Mouse (Mus musculus) granulocyte monocyte progenitor cell, adult 5-6 weeks (primary cell): ENCODE data around the gene Ppp1r14c. TPM values are rescaled to one million over a fixed set of nuclear protein-coding genes. Genes with fewer than 3 reads are reported as not detected.

Experiments used
- total RNA-seq, 2 experiments: library from RNA; stranded (forward) in 1 of 2; stranded (reverse) in 1 of 2; fragments of 200-712, 200-1000 nt in 1 of 2; fragments of >200 nt in 1 of 2; fragmentation: Nextera tagmentation in 1 of 2; gene quantifications; 2 replicates each; pipeline ENCODE4 v1.2.3; 2014 to 2017

The Ppp1r14c gene
- total RNA-seq, 2 experiments from 2014 or later, result not detected

Other genes starting within 250 kb of the Ppp1r14c start
- not detected in 2 replicates for gene H60c, start 98.3 kb upstream of the Ppp1r14c start, total RNA-seq (2014; fragmentation: Nextera tagmentation)
- gene H60c, start 98.3 kb upstream of the Ppp1r14c start, total RNA-seq (2017), result not detected in 2 replicates
- not detected in 2 replicates for gene Iyd, start 174.2 kb downstream of the Ppp1r14c start, total RNA-seq (2014; fragmentation: Nextera tagmentation)
- gene Iyd, start 174.2 kb downstream of the Ppp1r14c start, total RNA-seq (2017), result not detected in 2 replicates